Mouse (Mus musculus) induced T-regulatory cell, adult 2 months (primary cell): Measurements from ENCODE around the gene Rhox2f.
"Not testable (repeated sequence)": the region's sequence is repeated elsewhere in the genome, so short reads cannot be mapped to it uniquely, and the experiment has no call there.

Source experiments
- DNase-seq: peaks from one replicate; pipeline ENCODE4 v3.0.0-alpha.2; 2012; ENCODE audit warnings: low read depth

Gene Rhox2f

DNA sequence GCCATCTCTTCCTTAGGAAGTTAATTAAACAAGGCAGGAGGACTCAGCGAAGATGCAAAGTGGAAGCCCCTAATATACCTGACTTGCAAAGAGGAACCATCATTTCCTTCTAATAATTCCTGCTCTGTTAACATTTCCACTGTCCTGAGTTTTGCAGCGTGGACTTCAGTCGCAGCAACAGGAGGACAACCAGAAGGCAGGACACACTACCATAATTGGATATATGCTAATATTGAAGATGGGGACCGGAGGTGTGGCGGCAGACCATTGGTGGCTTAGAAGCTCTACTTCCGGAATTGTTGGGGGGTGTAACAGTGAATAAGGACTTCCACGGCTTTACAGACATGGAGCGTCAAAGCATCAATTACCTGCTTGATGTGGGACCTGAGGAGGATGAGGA is at the start of gene Rhox2f:
Gene Rhox2f (plus strand): TSS at position 301 of the 400 bp plus-strand sequence.
- DNase-seq = not testable (repeated sequence)

GRCm38 (mm10) chrX:37530152-37530551 is 41.1 kb upstream of the Rhox2f start, which contains the start of gene Rhox2e:
TSS of gene Rhox2e (plus strand) at chrX:37530452.
- DNase-seq = not testable (repeated sequence)

GRCm38 (mm10) chrX:37541719-37542118 is 29.5 kb upstream of the Rhox2f start, which contains the start of gene Rhox3e:
TSS of gene Rhox3e (plus strand) at chrX:37542019.
- DNase-seq = not testable (repeated sequence)

- not testable (repeated sequence) for DNase-seq
Observed at GRCm38 (mm10) chrX:37557112-37557511, 14.1 kb upstream of the Rhox2f start, which contains the start of gene Rhox4e. TSS of gene Rhox4e (plus strand) at chrX:37557412.

DNA sequence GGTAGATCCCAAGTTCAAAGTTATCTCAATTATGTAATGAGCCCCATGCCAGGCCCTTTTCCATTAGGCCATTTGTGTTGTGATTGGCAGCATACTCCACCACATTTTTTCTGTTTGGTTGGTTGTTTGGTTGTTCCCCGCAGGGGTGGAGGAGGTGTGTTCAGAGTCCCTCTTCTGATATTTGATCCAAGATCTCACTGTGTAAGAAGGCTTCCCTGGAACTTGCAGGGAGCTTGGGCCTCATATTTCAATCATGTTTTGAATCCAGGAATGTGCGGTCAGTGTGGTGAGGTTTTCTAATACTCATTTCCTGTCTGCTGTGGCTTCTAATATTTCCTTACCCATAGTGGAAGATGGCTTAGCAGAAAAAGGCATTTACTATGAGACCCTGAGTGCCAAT is 1.4 kb downstream of the Rhox2f start:
- not testable (repeated sequence) for DNase-seq

- not testable (repeated sequence) for DNase-seq
Observed at GRCm38 (mm10) chrX:37580692-37581091, 9.5 kb downstream of the Rhox2f start, which contains the start of gene Rhox3f. TSS of gene Rhox3f (plus strand) at chrX:37580992.

DNA sequence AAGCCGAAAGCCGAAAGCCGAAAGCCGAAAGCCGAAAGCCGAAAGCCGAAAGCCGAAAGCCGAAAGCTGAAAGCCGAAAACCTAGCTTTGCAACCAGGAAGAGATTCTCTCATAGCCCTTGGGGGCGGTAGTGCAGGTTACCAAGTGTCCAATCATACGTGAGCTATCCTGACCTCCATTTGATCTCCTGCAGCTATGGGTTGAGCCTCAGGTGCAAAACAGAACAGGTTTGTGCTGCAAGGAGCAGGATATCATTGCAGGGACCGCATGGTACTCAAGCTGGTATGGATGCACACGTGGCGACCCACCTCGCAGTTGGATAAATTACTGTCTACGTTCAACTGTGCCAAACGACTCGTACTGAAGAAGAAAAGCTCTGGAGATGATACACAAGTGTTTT is 36.4 kb downstream of the Rhox2f start, which contains the start of gene Rhox4f:
Gene Rhox4f (minus strand): TSS at position 101 of the 400 bp plus-strand sequence.
- not testable (repeated sequence) for DNase-seq
